Mouse (Mus musculus): ENCODE results near the gene Cmtm8. TPM values are rescaled to one million over a fixed set of nuclear protein-coding genes. Genes with fewer than 3 reads are reported as not detected.

The Cmtm8 gene
- total and polyA plus RNA-seq, 3 experiments = 0.16 TPM; not detected in 2

- Histone ChIP-seq H3K27me3 (ENCODE audit: insufficient read depth, low read length) (peaks cover 17% of the 10 kb centered on the region), H3K36me3 (replicated peaks) (no peaks in the 10 kb centered on the region), H3K9me3 (replicated peaks) (peaks cover 18% of the 10 kb centered on the region), H3K4me3 (ENCODE audit: low read depth, low read length) (no peak overlapping the region), H3K4me1 (ENCODE audit: insufficient read depth, low read depth, low read length) (peaks cover 4% of the 10 kb centered on the region)
- no peak for TF ChIP-seq GATA2 (IDR thresholded peaks at IDR 0.05; ENCODE audit: borderline replicate concordance, low read depth, low read length)
- TF ChIP-seq TAL1 (conservative IDR thresholded peaks at IDR 0.05; ENCODE audit: low read depth, low read length) = no peak
- no peak for TF ChIP-seq POLR2AphosphoS5 (IDR thresholded peaks at IDR 0.05; ENCODE audit: insufficient replicate concordance, low read depth, low read length)
- no peak for TF ChIP-seq GATA1 (IDR thresholded peaks at IDR 0.05; ENCODE audit: borderline replicate concordance, low read length)
- no peak for TF ChIP-seq CTCF (IDR thresholded peaks at IDR 0.05; ENCODE audit: low read depth, low read length)
- no peak for DNase-seq (ENCODE audit: low spot score)
- peak; percentile 54 for ATAC-seq (ENCODE audit: extremely low read depth, insufficient number of reproducible peaks, low FRiP score, poor library complexity, severe bottlenecking)
Measured at GRCm38 (mm10) chr9:114807261-114807660, 36.7 kb downstream of the Cmtm8 start.

DNA sequence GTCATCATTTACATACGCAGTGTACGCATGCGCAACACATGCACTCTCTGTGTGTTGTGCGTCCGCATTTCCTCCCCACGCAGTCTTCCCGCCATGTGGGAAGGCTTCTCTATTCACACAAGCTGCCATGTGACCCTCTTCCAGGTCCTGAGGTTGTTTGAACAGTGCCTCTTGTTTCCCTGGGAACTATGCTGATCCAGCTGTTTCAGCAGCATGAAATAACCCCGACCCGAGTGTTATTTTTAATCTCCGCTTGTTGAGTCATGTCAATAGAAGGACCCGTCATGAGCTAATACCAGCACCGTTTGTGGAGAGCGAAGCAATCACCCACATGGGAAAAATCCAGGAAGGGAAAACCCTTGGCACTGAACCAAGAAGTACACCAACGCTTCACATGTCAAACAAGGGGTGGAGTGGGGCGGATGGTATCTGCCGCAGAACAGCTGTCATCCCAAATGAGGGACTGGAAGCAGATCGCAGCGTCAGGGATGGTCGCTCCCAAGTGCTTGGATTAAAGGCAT, 38.7 kb downstream of the Cmtm8 start:
- DNase-seq (ENCODE audit: low spot score) (no peak), ATAC-seq (ENCODE audit: extremely low read depth, insufficient number of reproducible peaks, low FRiP score, poor library complexity, severe bottlenecking) (no peak)
- peaks cover 4% of the 10 kb centered on the region for H3K4me1 ChIP-seq (ENCODE audit: insufficient read depth, low read depth, low read length)

DNA sequence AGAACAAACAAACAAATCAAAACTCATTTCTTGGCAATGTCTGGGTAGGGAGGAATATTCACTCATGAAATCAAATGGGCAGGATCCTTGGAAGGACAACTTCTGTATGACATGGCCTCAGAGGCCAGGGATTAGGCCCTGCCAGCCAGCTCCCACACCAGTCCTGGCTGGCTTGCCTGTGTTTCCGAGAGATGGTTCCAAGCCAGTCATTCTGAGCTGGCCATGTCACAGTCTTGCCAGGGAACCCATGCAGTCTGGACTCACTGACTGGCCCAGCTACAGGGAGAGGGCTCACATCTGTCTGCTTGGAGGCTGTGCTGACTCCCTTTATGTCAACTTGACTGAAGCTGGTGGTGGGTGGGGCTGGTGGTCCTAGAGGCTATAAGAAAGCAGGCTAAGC, 41.8 kb downstream of the Cmtm8 start:
- DNase-seq (ENCODE audit: low spot score) (no peak), ATAC-seq (ENCODE audit: extremely low read depth, insufficient number of reproducible peaks, low FRiP score, poor library complexity, severe bottlenecking) (no peak)
- Histone ChIP-seq H3K27me3 (ENCODE audit: insufficient read depth, low read length) (peaks cover 21% of the 10 kb centered on the region), H3K4me3 (ENCODE audit: low read depth, low read length) (no peak overlapping the region), H3K9me3 (replicated peaks) (peaks cover 9% of the 10 kb centered on the region), H3K4me1 (ENCODE audit: insufficient read depth, low read depth, low read length) (no peaks in the 10 kb centered on the region), H3K36me3 (replicated peaks) (no peaks in the 10 kb centered on the region)
- TF ChIP-seq POLR2AphosphoS5 (IDR thresholded peaks at IDR 0.05; ENCODE audit: insufficient replicate concordance, low read depth, low read length) (no peak), CTCF (IDR thresholded peaks at IDR 0.05; ENCODE audit: low read depth, low read length) (no peak), TAL1 (conservative IDR thresholded peaks at IDR 0.05; ENCODE audit: low read depth, low read length) (no peak), GATA2 (IDR thresholded peaks at IDR 0.05; ENCODE audit: borderline replicate concordance, low read depth, low read length) (no peak), GATA1 (IDR thresholded peaks at IDR 0.05; ENCODE audit: borderline replicate concordance, low read length) (no peak)

More for the DNA sequence above, 38.7 kb downstream of the Cmtm8 start:
- H3K36me3 ChIP-seq (replicated peaks) = no peaks in the 10 kb centered on the region
- peaks cover 20% of the 10 kb centered on the region for H3K27me3 ChIP-seq (ENCODE audit: insufficient read depth, low read length)
- H3K4me3 ChIP-seq (ENCODE audit: low read depth, low read length) = no peak overlapping the region
- TF ChIP-seq GATA1 (IDR thresholded peaks at IDR 0.05; ENCODE audit: borderline replicate concordance, low read length) (no peak), CTCF (IDR thresholded peaks at IDR 0.05; ENCODE audit: low read depth, low read length) (no peak), GATA2 (IDR thresholded peaks at IDR 0.05; ENCODE audit: borderline replicate concordance, low read depth, low read length) (no peak), POLR2AphosphoS5 (IDR thresholded peaks at IDR 0.05; ENCODE audit: insufficient replicate concordance, low read depth, low read length) (no peak), TAL1 (conservative IDR thresholded peaks at IDR 0.05; ENCODE audit: low read depth, low read length) (no peak)
- H3K9me3 ChIP-seq (replicated peaks) = peaks cover 18% of the 10 kb centered on the region

GRCm38 (mm10) chr9:114801301-114801700, 42.7 kb downstream of the Cmtm8 start:
- no peaks in the 10 kb centered on the region for H3K4me1 ChIP-seq (ENCODE audit: insufficient read depth, low read depth, low read length)
- ATAC-seq (ENCODE audit: extremely low read depth, insufficient number of reproducible peaks, low FRiP score, poor library complexity, severe bottlenecking) (no peak), DNase-seq (ENCODE audit: low spot score) (no peak)
- H3K27me3 ChIP-seq (ENCODE audit: insufficient read depth, low read length) = peaks cover 18% of the 10 kb centered on the region
- H3K36me3 ChIP-seq (replicated peaks) = no peaks in the 10 kb centered on the region
- TF ChIP-seq CTCF (IDR thresholded peaks at IDR 0.05; ENCODE audit: low read depth, low read length) = no peak
- no peak for TF ChIP-seq GATA2 (IDR thresholded peaks at IDR 0.05; ENCODE audit: borderline replicate concordance, low read depth, low read length)
- TF ChIP-seq TAL1 (conservative IDR thresholded peaks at IDR 0.05; ENCODE audit: low read depth, low read length) = no peak
- TF ChIP-seq POLR2AphosphoS5 (IDR thresholded peaks at IDR 0.05; ENCODE audit: insufficient replicate concordance, low read depth, low read length) = no peak
- no peak overlapping the region for H3K4me3 ChIP-seq (ENCODE audit: low read depth, low read length)
- peaks cover 9% of the 10 kb centered on the region for H3K9me3 ChIP-seq (replicated peaks)

DNA sequence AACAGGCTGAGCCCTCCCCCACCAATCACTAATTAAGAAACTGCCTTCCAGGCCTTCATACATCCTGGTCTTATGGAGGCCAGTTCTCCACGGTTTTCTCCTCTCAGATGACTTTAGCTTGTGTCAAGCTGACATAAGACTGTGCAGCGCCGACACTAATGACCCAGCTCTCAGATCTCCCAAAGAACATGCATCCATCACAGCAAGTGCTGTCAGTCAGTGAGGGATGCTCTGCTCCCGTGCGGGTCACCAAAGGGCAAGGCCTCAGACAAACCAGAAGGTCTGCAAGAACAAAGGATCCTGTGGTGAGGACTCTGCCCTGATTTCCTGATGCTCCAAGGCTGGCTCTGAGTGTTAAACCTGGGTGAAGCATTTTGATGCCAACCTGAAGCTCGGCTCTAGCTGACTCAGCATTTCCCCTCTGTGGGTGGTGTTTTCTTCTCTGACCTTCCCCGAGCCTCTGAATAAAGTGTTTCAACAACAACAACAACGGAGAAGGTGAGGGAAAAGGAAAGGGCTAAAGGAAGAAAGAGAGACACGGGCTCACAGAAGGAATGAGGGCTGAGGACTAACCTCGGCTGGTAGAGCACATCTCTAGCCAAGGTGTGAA, 44.4 kb downstream of the Cmtm8 start:
- no peaks in the 10 kb centered on the region for H3K4me1 ChIP-seq (ENCODE audit: insufficient read depth, low read depth, low read length)
- ATAC-seq (ENCODE audit: extremely low read depth, insufficient number of reproducible peaks, low FRiP score, poor library complexity, severe bottlenecking) (no peak), DNase-seq (ENCODE audit: low spot score) (no peak)
- no peak overlapping the region for H3K4me3 ChIP-seq (ENCODE audit: low read depth, low read length)
- TF ChIP-seq POLR2AphosphoS5 (IDR thresholded peaks at IDR 0.05; ENCODE audit: insufficient replicate concordance, low read depth, low read length) (no peak), GATA1 (IDR thresholded peaks at IDR 0.05; ENCODE audit: borderline replicate concordance, low read length) (no peak), TAL1 (conservative IDR thresholded peaks at IDR 0.05; ENCODE audit: low read depth, low read length) (no peak), CTCF (IDR thresholded peaks at IDR 0.05; ENCODE audit: low read depth, low read length) (no peak), GATA2 (IDR thresholded peaks at IDR 0.05; ENCODE audit: borderline replicate concordance, low read depth, low read length) (no peak)
- H3K36me3 ChIP-seq (replicated peaks) = no peaks in the 10 kb centered on the region
- peaks cover 7% of the 10 kb centered on the region for H3K9me3 ChIP-seq (replicated peaks)
- peaks cover 11% of the 10 kb centered on the region for H3K27me3 ChIP-seq (ENCODE audit: insufficient read depth, low read length)

GRCm38 (mm10) chr9:114798845-114799244, 45.1 kb downstream of the Cmtm8 start:
- Histone ChIP-seq H3K27me3 (ENCODE audit: insufficient read depth, low read length) (peaks cover 11% of the 10 kb centered on the region), H3K36me3 (replicated peaks) (no peaks in the 10 kb centered on the region), H3K4me1 (ENCODE audit: insufficient read depth, low read depth, low read length) (peaks cover 5% of the 10 kb centered on the region), H3K4me3 (ENCODE audit: low read depth, low read length) (no peak overlapping the region), H3K9me3 (replicated peaks) (peaks cover 7% of the 10 kb centered on the region)
- TF ChIP-seq TAL1 (conservative IDR thresholded peaks at IDR 0.05; ENCODE audit: low read depth, low read length) = no peak
- TF ChIP-seq POLR2AphosphoS5 (IDR thresholded peaks at IDR 0.05; ENCODE audit: insufficient replicate concordance, low read depth, low read length) = no peak
- TF ChIP-seq GATA1 (IDR thresholded peaks at IDR 0.05; ENCODE audit: borderline replicate concordance, low read length) = no peak
- no peak for TF ChIP-seq GATA2 (IDR thresholded peaks at IDR 0.05; ENCODE audit: borderline replicate concordance, low read depth, low read length)
- no peak for DNase-seq (ENCODE audit: low spot score)
- ATAC-seq (ENCODE audit: extremely low read depth, insufficient number of reproducible peaks, low FRiP score, poor library complexity, severe bottlenecking) = no peak
